Mouse (Mus musculus): ENCODE results near the gene Tuba1b.
"Not testable (repeated sequence)": the region's sequence is repeated elsewhere in the genome, so short reads cannot be mapped to it uniquely, and the experiment has no call there.

Tuba1b gene

DNA sequence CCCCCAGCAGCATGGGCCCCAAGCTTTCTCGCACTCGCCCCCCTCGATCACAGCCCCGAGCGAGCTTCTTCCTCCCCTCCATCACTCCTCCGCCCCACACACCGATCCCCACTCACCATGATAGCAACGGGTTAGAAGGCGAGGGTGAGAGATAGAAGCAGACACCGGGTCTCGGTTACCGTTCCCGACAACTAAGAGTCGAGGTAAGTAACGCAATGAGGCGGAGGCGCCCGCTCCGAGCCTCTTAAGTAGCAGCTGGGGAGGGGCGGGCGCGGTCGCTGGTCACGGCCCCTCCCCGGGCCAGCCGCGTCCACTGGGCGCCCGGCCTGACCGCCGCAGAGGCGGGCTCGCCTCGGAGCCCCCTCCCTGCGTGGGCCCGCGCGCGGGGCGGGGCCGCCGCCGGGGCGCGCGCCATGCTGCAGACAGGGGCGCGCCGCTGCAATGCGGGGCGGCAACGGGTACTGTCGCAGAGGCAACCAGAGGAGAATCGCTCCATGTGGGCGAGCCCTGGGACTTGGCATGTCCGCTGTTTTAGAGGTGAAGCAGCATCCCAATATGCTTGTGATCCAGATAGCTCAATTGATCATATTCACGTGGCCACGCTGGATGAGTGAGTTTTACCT is at the start of gene Tuba1b:
Gene Tuba1b (minus strand): TSS at position 349 of the 623 bp plus-strand sequence.
- in situ Hi-C loops (cut with MboI; ENCODE audit: low sequenced_read_pairs), result no loop called here

DNA sequence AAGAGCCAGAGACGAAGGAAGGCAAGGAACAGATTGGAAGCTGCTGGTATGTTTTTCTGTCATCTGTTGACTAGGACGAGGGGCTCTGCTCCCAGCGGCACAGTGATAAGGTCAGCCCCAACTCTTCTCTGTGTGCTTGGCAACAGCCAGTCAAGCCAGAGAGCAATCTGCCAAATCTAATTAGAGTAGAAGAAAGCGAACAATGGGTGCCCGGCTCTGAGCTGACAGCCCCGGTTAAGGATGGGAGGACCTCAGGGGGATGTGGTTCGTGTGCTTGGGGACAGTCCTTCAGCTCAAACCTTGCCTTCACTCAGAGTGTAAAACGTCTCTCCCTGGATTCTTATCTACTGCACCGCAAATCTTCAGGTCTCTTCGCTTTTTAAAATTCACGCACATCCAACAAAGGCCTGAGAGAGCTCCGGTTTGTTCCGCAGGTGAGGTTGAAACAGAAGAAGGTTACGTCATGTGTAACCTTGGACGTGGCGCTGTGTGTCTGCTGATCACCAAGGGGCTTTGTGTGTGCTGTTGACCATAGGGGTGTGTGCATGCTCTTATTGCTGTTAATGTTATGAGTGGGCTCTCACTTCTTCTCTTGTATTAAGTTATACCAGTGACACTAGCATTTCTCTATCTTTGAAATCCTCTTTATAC is 49.2 kb upstream of the Tuba1b start:
- in situ Hi-C loops (cut with MboI; ENCODE audit: low sequenced_read_pairs), result no loop called here

DNA sequence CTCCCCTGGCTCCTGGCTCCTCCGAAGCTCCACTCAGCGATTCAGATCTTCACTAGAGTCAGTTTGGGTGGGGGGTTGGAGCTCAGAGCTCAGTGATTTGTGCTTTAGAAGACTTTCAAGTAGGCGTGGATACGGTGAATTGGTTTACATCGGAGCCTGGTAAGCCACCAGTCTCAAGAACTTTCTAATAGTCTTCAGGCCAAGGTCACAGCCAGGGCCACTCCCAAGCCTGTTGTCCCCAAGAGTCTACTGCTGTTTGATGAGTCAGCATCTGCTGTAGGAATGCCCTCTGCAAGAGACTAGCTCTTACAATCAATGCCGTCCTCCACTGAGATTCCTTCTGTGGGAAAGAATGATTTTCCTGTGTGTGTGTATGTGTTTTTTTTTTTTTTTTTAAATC is 47.7 kb upstream of the Tuba1b start:
- in situ Hi-C loops (cut with MboI; ENCODE audit: low sequenced_read_pairs), result no loop called here

DNA sequence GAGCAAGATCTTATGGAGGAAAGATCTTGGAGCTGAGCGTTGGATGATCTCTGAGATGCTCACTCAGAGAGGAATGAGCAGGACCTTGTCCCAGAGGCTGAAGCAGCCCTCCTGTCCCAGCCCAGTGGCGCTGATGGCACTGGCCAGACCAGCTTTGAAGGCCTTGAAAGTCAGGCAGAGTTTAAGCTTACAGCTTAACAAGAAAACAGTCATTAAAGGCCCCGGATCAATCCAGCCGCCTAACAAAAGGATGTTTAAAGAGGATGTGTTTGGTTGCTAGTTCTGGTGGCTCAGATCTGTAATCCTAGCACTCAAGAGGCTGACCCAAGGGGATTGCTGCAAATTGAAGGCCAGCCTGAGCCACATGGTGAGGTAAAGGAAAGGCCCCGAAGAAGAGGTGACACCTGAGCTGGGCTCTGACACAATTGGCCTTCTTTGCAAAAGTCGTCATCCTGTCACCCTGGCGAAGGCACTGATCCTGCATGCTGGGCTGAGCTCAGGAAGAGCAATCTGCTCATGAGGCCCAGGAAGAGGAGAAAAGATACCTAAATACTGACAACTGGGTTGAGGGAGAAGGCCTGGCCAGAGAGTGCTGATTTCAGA is 45.7 kb upstream of the Tuba1b start:
- in situ Hi-C loops (cut with MboI; ENCODE audit: low sequenced_read_pairs), result no loop called here

DNA sequence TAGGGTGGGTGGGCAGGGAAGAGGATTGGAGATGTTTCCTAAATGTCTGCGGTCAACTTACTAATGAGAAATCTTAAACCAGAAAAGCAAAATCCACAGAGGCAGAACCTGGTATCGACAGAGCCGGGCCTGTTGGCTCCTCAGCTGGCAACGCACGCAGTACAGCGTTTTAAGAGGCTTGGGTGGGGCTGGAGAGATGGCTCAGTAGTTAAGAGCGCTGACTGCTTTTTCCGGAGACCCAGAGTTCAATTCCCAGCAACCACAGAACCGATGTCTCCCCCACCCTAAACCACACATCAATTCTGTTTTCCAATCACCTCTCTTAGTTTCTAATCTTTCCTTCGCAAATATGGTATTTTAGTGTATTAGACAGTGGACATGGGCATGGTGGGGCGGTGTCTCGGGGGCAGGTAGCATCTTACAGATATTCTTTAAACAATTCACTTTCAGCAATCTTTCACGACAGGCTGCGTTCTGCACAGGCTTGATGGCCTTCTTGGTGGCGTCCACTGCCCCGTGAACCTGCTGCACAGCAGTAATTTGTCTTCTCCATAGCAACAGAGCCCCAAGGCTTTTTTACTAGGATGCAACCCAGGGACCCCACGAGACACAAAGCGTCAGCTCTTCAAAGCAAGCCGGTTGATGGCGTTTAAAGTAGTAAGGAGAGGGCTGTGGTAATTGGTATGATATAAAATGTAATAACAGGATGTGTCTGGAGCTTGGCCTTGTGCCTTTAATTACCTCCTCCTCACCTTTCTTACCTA is 44.2 kb upstream of the Tuba1b start:
- in situ Hi-C loops (cut with MboI; ENCODE audit: low sequenced_read_pairs), result no loop called here

DNA sequence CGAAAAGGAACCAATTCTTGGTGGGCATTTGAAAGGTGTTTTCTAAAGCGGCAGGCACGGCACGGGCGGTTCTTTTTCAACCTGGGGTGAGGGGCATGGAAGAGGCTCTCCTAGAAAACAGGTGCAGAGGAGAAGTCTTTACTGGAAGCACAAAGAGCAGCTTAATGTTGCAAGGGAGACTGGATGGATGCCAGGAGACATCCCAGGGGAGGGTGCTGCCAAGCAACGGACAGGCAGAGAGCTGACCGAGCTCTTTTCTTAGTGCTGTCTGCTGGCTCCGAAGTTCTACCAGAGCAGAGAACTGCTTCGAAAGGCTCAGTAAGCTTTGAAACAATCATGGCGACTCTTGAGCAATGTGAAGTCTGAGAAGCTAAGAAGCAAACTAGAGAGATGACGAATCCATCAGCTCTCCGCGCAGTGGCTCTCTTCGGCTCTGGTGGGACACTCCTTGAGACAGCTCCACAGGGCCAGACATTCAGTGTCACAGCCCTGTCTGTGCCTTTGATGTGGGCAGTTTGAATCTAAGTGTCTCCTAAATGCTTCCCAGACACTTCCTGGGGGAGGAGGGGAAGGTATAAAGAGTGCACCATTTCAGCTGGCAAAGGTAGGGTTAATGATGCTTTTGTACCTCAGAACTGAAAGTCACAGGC is 43.5 kb upstream of the Tuba1b start:
- in situ Hi-C loops (cut with MboI; ENCODE audit: low sequenced_read_pairs), result no loop called here

DNA sequence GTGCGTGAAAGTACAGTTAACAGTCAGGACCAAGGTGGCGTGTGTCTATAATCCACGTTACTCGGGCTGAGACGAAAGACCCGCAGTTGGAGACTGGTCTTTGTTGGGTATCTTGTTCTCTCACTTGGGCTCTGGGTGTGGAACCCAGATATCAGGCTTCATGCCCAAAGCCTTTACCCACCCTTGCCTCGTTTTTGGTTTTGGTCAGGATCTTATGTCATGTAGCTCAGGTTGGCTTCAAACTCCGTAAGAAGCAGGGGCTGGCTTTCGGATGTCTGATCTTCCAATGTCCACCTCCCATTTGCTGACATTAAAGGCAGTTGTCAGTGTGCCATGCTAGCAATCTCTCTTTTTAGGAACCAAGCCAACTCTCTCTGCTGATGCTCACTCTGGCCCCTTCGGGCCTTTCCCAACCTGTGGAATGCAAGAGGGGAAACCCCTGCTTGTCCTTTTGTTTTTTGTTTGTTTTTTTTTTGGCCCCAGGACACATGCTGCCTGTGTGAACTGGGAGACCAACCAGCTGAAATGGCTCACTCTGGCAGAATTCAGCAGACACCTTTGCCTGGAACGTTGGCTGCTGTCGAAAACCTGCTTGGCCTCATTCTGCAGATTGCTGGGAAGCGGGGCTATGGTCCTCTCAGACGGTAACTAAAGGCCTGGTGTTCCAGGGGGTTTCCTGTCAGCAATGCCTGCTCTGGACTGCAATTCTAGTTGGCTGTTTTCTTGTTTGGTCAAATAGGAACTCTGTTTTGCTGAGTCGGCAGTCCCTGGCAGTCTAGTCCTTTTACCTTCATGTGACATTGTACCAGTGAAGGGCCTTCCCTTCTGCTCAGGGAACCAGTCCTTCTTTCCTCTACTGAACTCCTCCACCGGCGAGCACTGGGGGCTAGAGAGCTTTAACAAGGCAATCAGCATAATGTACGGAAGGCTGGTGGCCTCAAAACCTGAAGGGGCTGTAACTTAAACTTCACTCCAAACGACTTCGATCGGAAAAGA is 42.7 kb upstream of the Tuba1b start:
- in situ Hi-C loops (cut with MboI; ENCODE audit: low sequenced_read_pairs), result no loop called here

DNA sequence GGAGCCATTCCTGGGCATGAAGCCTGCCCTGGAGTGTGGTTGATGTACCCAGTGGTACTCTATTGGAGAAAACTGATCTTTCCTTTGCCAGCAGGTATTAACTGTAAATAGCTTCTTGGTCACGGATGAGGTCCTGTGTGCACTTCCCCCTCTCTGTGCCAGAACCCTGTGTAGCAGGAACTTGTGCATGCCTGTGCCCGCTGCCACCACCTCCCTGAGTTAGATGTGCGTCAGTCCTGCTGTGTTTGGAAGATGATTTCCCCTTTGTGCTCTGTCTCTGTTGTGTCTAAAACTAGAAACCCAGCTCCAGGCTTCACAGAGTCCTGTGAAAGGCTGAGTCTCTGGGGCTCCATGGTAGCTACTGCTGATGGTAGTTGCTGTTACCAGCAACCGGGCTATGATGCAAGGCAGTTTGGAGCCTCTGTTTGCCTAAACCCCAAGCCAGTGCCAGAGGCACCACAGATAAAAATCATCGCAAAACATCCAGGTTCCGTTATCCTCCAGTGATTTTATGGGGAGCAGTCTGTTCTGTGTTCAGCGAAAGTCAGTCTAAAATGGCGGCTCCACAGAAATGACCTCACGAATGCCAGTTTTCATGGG is 38.8 kb upstream of the Tuba1b start:
- in situ Hi-C loops (cut with MboI; ENCODE audit: low sequenced_read_pairs), result no loop called here

DNA sequence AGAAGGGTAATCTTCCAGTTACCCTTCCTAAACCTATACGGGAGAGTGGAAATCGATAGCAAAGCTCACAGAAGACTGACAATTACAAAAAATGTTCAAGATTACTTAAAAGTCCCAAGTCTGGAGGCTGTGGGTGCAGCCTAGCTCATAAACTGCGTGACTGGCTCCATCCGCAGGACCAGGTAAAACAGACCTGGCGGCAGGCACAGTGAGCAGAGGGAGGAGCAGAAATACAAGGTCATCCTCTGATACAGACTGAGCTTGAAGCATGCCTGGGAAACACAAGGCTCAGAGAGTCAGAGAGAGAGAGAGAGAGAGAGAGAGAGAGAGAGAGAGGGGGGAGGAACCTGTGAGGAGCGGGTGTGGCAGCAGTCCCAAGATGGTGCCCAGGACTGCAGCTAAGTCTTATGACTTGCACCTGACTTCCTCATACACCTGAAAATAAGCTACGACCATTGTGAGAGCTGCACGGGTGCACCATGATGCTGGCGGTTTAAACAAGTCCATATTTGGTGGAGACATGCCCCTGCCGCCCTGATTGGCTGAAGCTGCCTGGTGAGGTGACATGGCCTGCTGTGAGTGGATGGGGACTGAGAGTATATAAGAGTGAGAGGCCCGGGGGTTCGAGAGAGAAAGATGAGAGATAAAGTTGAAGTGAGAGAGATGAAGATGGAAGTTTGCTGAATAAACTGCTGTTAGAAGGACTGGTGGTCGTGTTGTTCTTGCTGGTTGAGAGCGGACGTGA is 37.4 kb upstream of the Tuba1b start:
- in situ Hi-C loops (cut with MboI; ENCODE audit: low sequenced_read_pairs), result not testable (repeated sequence)

DNA sequence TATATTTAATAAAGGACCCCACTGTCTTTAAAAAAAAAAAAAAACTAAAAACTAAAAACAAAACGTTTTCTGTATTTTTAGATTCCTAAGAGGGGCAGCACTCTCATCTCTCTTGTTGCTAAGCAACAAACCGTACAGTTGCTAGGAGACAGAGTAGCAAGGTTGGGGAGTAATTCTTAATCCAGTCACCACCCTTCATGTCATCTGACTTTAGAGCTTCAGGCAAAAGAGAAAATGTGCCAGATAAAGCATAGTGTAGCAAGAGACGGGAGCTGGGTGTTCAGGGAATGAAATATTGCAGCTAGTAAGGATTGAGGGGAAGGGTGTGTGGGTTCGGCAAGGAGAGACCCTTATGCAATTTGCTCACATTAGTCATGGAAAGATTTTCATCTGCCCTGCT is 36.7 kb upstream of the Tuba1b start:
- in situ Hi-C loops (cut with MboI; ENCODE audit: low sequenced_read_pairs), result no loop called here

DNA sequence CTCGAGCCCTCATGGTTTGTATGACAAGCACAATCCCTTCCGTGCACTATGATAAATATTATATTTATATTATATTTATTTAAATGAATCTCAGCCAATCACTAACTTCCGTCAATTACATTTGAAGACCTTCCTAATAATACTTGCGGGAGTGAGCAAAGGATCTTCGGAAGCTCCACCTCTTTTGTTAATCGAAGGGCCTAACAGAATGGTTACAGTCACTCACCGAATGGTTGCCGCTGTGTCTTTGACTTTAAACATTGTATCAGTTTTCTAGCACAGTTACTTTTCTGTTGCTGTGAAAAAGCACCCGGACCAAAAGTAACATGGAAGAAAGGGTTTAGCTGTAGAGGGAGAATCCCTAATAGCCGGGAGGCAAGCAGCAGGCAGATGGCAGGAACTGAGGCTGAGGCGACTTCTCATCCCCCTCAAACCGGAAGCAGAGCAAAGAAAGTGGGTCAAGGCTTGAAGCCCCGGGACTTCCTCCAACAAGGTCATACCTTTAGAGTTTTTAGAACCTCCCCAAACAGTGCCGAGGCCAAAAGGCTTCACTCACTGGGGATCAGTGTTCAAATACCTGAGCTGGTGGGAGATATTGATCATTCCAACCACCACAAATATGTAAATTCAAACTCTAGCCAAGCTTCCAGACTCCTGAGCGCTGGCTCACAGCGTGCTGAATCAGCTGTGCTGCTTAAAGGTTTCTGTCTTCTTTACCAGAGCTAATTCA is 35.2 kb upstream of the Tuba1b start:
- in situ Hi-C loops (cut with MboI; ENCODE audit: low sequenced_read_pairs), result no loop called here

DNA sequence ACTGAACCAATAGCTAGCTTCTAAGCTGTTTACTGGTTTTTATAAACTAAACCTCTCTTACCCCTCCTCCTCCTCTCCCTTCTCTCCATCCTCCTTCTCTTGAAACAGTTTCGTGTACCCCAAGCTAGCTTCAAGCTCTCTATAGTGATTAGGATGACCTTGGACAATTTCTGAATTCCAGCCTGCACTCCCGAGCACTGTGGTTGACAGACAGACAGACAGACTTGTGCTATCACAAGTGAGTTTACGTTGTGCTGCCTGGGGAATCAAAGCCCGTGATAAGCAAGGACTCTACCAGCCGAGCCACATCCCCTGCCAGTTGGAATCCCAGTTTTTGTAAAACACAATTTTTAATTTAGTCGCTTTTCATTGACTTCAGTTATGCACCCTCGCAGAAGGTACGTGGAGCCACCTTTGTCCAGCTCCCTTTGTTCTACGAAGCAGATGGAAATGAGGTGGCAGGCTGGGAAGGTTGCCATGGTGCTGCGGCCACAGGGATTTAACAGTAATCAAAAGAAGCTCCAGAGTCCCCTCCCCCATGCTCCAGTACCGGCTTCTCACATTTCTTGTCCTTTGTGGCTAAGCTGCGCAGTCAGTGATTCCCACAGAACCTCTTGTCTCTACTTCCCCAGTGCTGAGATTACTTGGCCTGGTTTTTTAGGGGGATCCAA is 34.5 kb upstream of the Tuba1b start:
- in situ Hi-C loops (cut with MboI; ENCODE audit: low sequenced_read_pairs), result no loop called here

DNA sequence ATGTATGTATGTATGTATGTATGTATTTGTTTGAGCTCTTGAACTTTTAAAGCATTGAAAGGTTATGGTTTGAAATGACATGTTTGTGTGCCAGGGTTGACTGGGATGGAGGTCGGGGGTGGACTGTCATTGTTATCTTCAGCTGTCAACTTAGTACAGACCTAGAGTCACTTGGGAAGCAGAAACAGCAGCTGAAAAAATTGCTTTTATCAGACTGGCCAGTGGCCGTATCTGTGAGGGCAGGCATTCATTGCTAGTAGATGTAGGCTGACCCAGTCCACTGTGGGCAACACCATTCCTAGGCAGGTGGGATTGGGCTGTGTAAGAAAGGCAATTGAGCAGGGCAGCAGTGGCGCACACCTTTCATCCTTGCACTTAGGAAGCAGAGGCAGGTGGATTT is 25.2 kb upstream of the Tuba1b start:
- in situ Hi-C loops (cut with MboI; ENCODE audit: low sequenced_read_pairs), result no loop called here

DNA sequence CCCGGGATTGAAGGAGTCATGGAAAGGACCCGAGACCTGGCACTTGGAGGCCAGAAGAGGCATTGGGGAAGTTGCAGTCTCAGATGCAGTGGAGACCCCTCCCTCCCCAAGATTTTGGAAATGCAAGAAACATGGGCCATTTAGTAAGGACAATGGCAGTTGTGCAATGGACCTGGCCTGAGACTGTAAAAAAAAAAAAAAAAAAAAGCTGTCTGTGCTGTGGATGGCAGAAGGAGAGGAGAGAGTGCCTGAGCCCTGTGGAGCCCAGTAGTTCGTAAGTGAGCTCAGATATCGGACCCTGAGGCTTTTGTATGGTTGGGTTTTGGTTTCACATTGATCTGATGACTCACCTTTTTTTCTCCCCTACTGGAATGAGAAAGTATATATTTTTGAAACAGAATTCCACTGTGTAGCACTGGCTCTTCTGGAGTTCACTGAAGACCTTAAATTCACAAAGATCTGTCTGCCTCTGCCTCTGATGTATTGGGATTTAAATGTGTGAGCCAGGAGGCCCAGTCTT is 24.6 kb upstream of the Tuba1b start:
- in situ Hi-C loops (cut with MboI; ENCODE audit: low sequenced_read_pairs), result no loop called here

DNA sequence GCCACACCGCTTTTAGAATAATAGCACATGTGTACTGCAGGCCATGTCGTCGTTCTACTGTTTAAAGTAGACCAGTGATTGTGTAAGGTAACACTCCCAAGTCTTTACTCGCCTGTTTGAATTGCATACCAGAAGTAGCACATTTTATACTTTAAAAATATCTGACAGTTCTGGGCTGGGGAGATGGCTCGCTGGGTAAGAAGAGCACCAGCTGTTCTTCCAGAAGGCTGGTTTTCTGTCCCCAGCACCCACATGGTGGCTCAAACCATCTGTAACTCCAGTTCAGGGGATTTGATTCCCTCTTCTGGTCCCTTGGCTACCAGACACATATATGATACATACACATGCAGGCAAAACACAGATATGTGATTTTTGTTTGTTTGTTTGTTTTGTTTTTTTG is 23.1 kb upstream of the Tuba1b start:
- in situ Hi-C loops (cut with MboI; ENCODE audit: low sequenced_read_pairs), result no loop called here

DNA sequence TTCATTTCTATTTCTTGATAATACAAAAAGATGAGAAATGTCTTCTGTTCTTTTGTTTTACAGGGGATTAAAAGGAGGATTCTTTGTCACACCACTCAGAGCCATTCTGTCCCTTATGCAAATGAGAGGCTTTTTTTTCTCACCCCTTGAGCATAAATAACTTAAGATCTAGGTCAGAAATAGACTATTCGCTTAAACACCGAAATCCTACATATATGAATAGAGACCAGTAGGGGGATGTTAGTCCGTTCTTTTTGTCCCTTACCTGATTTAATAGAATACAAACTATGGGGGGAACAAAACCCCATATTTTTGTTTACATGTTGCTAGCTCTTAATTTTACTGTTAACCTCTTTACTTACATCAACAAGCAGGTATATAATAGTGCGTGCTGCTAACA is 21.6 kb upstream of the Tuba1b start:
- in situ Hi-C loops (cut with MboI; ENCODE audit: low sequenced_read_pairs), result no loop called here

DNA sequence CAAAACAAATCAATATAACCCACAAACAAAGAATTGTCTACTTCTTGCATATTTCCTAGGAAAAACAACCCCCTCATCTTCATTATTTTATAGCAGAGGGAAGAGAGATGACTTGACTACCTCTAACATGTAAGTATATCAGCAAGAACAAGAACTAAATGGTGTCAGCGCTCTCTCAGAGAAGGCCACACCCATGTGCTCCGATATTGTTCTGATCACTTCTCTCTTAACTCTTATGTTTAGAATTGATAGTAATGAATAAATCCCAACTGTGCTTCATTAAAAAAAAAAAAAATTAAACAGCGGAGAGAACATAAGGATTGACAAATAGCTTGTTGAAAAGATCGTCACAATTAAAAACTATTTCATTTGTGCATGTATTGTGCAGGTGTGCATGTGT is 21.0 kb upstream of the Tuba1b start:
- in situ Hi-C loops (cut with MboI; ENCODE audit: low sequenced_read_pairs), result no loop called here

Data from CH12F3 (cell line).